Mouse (Mus musculus) gastrocnemius, postnatal 25 days (tissue): ENCODE data around the gene Fxyd3. TPM values are rescaled to one million over a fixed set of nuclear protein-coding genes. Genes with fewer than 3 reads are reported as not detected.

ENCODE experiments used
- DNase-seq: peaks from one replicate; pipeline ENCODE4 v3.0.0; 2022
- microRNA-seq, 2 experiments: library from miRNA; unstranded; fragments of <30 nt; microRNA quantifications; one replicate each; pipeline ENCODE4 v1.2.0; 2021; ENCODE audit warnings: borderline replicate concordance in 2 of 2
- total RNA-seq, 2 experiments: library from RNA; stranded (reverse); gene quantifications; 1 replicate in 1 of 2; 2 replicates in 1 of 2; pipeline ENCODE4 v1.2.3; 2021

Gene Fxyd3
- total RNA-seq, 2 experiments from 2014 or later: 1.7 to 3.2 TPM

GRCm38 (mm10) chr7:31049135-31049845, 27.2 kb downstream of the Fxyd3 start:
- no peak for DNase-seq

GRCm38 (mm10) chr7:31042431-31042910, 34.0 kb downstream of the Fxyd3 start, which contains the start of gene Fxyd5:
Gene Fxyd5 (minus strand): TSS chr7:31042481.
- DNase-seq: no peak

GRCm38 (mm10) chr7:31041662-31042315, 34.7 kb downstream of the Fxyd3 start:
- peak; percentile 65 for DNase-seq

- DNase-seq: no peak
These were observed 35.5 kb downstream of the Fxyd3 start for GRCm38 (mm10) chr7:31041023-31041407.

GRCm38 (mm10) chr7:31040281-31041022, 36.1 kb downstream of the Fxyd3 start:
- DNase-seq: no peak

GRCm38 (mm10) chr7:31039011-31039410, 37.5 kb downstream of the Fxyd3 start:
- no peak for DNase-seq

GRCm38 (mm10) chr7:31037675-31038074, 38.8 kb downstream of the Fxyd3 start:
- no peak for DNase-seq

- no peak for DNase-seq
These were observed 39.6 kb downstream of the Fxyd3 start for GRCm38 (mm10) chr7:31036917-31037316.

- DNase-seq: no peak
These were observed 41.2 kb downstream of the Fxyd3 start for GRCm38 (mm10) chr7:31035291-31035690.

- no peak for DNase-seq
These were observed 41.7 kb downstream of the Fxyd3 start for GRCm38 (mm10) chr7:31034789-31035188.

GRCm38 (mm10) chr7:31033409-31034165, 42.9 kb downstream of the Fxyd3 start:
- no peak for DNase-seq

- DNase-seq: no peak
These were observed 44.8 kb downstream of the Fxyd3 start for GRCm38 (mm10) chr7:31031731-31032130.

- no peak for DNase-seq
These were observed 45.8 kb downstream of the Fxyd3 start for GRCm38 (mm10) chr7:31030717-31031116.

GRCm38 (mm10) chr7:31028609-31029008, 47.9 kb downstream of the Fxyd3 start:
- no peak for DNase-seq

Small RNA genes within 50 kb of the gene (microRNA-seq; reads per million reads assigned to microRNA genes)
- 0 reads per million in 2 experiments for gene Mir7050

Other genes starting within 250 kb of the Fxyd3 start
- not detected for gene Ffar3, start 220.5 kb downstream of the Fxyd3 start, total RNA-seq
- not detected for gene Ffar1, start 215.1 kb downstream of the Fxyd3 start, total RNA-seq
- gene Cd22, start 196.4 kb downstream of the Fxyd3 start, total RNA-seq: under 1 TPM; 0.13 to 0.23 TPM
- 1 to 10 TPM; 1.1 to 1.8 TPM for gene Mag, start 161.8 kb downstream of the Fxyd3 start, total RNA-seq
- gene Hamp2, start 152.0 kb downstream of the Fxyd3 start, total RNA-seq: not detected
- not detected for gene Hamp, start 132.7 kb downstream of the Fxyd3 start, total RNA-seq
- 10 to 100 TPM; 69.6 to 85.0 TPM for gene Usf2, start 119.9 kb downstream of the Fxyd3 start, total RNA-seq
- gene Lsr, start 103.2 kb downstream of the Fxyd3 start, total RNA-seq: 1 to 10 TPM in 1 of 2 experiments, under 1 TPM in 1; 0.69 to 1.1 TPM
- not detected for gene Fam187b, start 102.9 kb downstream of the Fxyd3 start, total RNA-seq
- gene Fxyd5, start 34.2 kb downstream of the Fxyd3 start, total RNA-seq: 10 to 100 TPM in 1 of 2 experiments, 1 to 10 TPM in 1; 9.5 to 13.6 TPM
- gene Fxyd7, start 25.2 kb downstream of the Fxyd3 start, total RNA-seq: 1 to 10 TPM; 1.9 to 2.1 TPM
- 1,000 to 10,000 TPM; 1,050 to 1,262 TPM for gene Fxyd1, start 19.5 kb downstream of the Fxyd3 start, total RNA-seq
- gene Lgi4, start 17.4 kb downstream of the Fxyd3 start, total RNA-seq: 1 to 10 TPM; 4.1 to 5.4 TPM
- gene Hpn, start 38.6 kb upstream of the Fxyd3 start, total RNA-seq: 10 to 100 TPM; 15.5 to 17.3 TPM
- gene Scn1b, start 50.3 kb upstream of the Fxyd3 start, total RNA-seq: 100 to 1,000 TPM; 787 to 821 TPM
- gene Gramd1a, start 79.2 kb upstream of the Fxyd3 start, total RNA-seq: 10 to 100 TPM; 40.5 to 41.2 TPM
- gene Scgb2b2, start 213.8 kb upstream of the Fxyd3 start, total RNA-seq: not detected
- gene Scgb1b2, start 215.1 kb upstream of the Fxyd3 start, total RNA-seq: not detected